Mouse (Mus musculus) gastrocnemius, postnatal 25 days (tissue): ENCODE measurements around the gene Ebf1. TPM values are rescaled to one million over a fixed set of nuclear protein-coding genes. Genes with fewer than 3 reads are reported as not detected.
A peak's percentile ranks its signal among the peaks of the same experiment; 100 is the strongest.

Experiments used
- DNase-seq: peaks from one replicate; pipeline ENCODE4 v3.0.0; 2022
- total RNA-seq, 2 experiments: library from RNA; stranded (reverse); gene quantifications; 1 replicate in 1 of 2; 2 replicates in 1 of 2; pipeline ENCODE4 v1.2.3; 2021

The Ebf1 gene
- total RNA-seq, 2 experiments from 2014 or later, result 9.3 to 14.0 TPM

DNA sequence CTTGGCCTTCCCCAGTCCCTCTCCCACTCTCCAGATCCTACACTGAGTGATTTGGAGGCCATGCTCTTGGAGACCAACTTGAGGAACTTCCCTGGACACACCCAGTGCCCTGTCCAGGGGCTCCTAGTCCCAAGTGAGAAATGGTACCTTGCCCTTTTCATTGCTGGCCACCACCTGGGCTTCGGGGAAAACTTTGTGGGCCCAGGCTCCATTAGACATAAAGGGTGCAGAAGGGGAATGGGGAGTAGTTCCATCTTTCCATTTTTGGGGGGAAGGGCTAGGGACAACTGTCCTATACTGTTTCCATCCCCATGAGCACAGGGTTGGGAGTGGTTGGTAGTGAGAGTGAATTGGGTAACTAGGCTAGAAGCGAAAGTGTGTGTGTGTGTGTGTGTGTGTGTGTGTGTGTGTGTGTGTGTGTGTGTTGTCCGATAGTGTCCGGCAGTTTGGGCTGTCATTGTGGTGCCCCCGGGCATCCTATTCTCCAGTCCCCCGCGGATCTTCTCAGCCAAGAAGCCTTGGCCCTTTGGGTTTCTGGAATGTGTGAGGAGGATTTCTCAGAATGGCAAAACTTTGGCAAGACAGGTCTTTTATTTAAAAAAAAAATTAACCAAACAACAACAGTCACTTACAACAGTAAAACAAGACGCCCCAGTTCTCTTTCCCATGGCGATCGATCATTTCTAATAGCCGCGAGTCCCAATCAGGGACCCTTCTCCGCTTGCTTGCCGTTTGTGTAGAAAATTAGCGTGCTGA is 2.2 kb downstream of the Ebf1 start:
- peak; percentile 20 for DNase-seq

- DNase-seq, result peak; percentile 19
Measured at GRCm38 (mm10) chr11:44619887-44620693, 3.0 kb downstream of the Ebf1 start.

- DNase-seq, result peak; percentile 29
Measured at GRCm38 (mm10) chr11:44620694-44621446, 3.8 kb downstream of the Ebf1 start.

GRCm38 (mm10) chr11:44621615-44622014 is 4.5 kb downstream of the Ebf1 start:
- no peak for DNase-seq

GRCm38 (mm10) chr11:44622023-44622731 is 5.1 kb downstream of the Ebf1 start:
- peak; percentile 46 for DNase-seq

DNA sequence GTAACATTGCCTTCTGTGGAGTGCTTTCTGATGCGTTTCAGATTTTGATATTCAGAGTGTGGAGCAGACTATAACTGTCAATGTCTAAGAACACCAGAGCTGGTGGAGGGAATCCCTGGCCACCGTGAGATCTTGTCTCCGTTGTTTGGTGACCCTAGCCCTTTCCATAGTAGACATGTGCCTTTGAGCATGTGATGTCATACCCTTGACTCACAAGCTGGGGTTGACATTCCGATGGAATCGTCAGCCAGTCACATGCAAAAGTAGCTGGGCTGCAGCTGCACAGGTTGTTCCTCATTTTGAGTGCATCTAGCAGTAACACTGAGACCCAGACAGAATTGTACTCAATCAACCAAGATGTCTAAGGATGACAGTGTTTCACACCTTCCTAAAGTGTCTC is 7.4 kb downstream of the Ebf1 start:
- no peak for DNase-seq

GRCm38 (mm10) chr11:44626065-44626464 is 8.9 kb downstream of the Ebf1 start:
- no peak for DNase-seq

DNA sequence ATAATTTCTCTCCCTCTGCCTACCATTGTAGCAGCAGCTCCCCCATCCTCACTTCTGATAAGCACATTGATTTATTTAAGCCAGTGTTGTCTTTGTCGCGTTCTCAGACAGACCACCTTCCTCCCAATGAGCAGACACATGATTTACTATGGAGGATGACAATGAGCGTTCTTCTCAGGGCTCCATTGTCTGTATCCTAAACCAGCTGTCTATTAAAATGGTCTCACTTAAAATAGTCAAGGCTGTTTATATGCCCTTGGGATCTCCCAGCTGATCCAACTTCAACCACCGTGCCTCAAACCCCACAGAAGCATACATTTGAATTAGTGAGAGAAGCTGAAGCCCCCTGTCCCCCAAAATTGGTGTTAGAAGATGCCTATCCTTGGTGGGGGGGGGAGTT is 11.3 kb downstream of the Ebf1 start:
- DNase-seq, result no peak

- no peak for DNase-seq
Measured at GRCm38 (mm10) chr11:44632064-44632968, 15.2 kb downstream of the Ebf1 start.

- DNase-seq, result no peak
Measured at GRCm38 (mm10) chr11:44633001-44633693, 16.0 kb downstream of the Ebf1 start.

GRCm38 (mm10) chr11:44634552-44635193 is 17.6 kb downstream of the Ebf1 start:
- no peak for DNase-seq

DNA sequence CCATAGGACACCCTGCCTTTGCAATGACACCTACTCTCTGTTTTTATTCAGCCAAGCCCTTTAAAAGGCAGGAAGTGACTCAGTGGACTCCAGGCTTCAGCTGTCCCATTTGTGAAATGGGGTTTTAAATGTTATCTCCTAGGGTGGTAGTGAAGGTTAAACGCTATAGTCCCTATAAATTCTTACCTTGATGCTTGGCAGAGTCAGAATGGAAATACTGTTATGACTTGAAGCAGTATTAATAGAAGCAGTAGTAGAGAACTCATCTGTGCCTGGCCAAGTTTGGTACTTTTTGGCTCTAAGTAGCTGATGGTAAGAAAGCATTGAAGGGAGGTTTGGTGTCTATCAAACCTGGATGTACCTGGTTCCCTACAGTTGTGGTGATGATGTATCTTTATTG is 19.1 kb downstream of the Ebf1 start:
- no peak for DNase-seq

- no peak for DNase-seq
Measured at GRCm38 (mm10) chr11:44638193-44638754, 21.2 kb downstream of the Ebf1 start.

GRCm38 (mm10) chr11:44641496-44641895 is 24.4 kb downstream of the Ebf1 start:
- DNase-seq, result no peak

DNA sequence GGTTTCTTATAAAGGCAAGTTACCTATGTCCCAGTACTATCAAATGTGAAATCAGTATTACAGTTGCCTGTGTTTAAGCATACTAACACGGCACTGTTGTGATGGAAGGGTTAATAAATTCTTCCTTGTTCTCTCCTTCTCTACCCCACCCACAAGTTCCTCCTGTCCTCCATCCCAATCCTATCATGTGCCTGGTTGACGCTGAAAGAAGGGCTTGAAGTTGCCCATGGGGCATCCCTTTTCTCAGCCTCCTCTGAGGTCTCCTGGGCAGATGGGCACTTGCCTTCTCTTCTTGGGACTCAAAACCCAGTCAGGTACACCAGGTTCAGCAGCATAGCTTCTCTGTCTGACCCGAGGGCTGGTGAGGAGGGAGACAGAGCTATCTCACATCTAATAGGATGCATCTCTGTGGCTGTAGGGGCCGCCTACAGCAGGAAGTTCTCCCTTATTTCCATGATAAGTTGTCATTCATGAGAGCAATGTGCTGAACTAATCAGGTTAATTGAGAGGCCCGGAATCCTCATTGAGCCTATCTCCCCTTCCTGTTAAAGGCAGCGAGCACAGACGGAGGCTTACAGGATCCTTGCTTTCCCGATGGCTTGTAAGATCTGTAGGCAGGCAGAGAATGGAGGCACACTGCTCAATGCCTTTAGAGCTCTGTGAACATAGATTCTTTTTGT is 37.4 kb downstream of the Ebf1 start:
- DNase-seq, result no peak

DNA sequence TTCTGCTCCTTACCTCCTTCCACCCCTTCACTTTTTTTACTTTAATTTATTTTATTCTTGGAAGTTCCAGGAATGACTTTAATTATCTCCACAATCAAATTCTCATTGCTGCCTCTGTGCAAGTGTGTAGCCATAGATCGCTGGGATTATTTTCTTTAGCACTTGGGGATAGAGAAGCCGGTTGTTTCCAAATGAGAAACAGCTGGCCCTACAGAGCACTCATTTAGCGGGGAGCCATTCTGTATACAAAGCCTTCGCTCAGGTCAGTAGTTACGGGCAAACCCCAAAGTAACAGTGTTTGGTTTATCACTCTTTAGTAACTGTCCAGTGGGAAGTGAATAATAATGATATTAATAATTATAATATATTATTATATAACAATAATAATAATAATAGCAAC is 38.4 kb downstream of the Ebf1 start:
- no peak for DNase-seq

DNA sequence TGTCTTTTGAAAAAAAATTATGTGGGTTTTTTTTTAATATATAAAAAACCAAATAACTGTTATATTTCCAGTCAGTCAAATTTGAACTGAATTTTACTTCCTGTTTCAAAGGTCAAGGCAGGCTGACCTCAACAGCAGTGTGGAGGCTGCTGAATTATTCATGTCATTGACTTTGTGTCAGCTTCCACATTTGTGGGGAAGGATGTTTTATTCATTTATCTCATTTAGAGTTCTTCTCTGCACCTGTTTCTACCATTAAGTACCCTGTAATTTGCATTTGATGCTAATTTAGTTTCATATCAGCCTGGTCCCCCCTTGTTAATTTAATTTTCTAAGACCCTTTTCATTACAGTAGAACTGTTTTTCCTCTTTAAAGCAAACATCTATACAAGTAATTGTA is 39.8 kb downstream of the Ebf1 start:
- DNase-seq, result no peak

- no peak for DNase-seq
Measured at GRCm38 (mm10) chr11:44657833-44658395, 40.8 kb downstream of the Ebf1 start.

DNA sequence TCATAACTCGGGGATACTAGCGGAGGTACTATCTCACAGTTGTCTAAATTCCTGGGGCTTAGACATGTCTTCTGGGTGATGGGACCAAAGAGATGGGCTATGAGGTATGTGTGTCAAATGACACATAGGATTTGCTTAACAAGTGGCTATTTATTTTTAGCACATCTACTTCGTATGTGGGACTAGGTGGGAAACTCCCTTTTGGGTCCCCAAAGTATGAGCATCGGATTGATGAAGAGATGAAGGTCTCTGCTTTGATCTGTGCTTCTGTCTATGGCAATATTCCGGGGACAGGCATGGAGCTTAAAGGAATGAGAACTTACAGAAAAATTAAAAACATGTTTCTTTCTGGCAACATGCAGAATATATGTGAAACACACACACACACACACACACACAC is 44.8 kb downstream of the Ebf1 start:
- no peak for DNase-seq
